Mouse (Mus musculus): ENCODE results near the gene Cntnap1. TPM values are rescaled to one million over a fixed set of nuclear protein-coding genes. Genes with fewer than 3 reads are reported as not detected.

The Cntnap1 gene
- polyA plus RNA-seq, 1 experiment from 2014 or later, result 0.46 TPM

- Histone ChIP-seq H3K4me3 (no peak overlapping the region), H3K27me3 (peaks cover 47% of the 10 kb centered on the region), H3K4me2 (replicated peaks) (no peak overlapping the region), H3K9me3 (no peaks in the 10 kb centered on the region), H3K27ac (no peak overlapping the region), H3K36me3 (no peaks in the 10 kb centered on the region), H3K4me1 (peaks cover 16% of the 10 kb centered on the region), H3K9ac (no peak overlapping the region)
- WGBS, result 42% methylated on average over 10 of the region's 10 CpGs
- no peak for ATAC-seq (ENCODE audit: low FRiP score, low read depth)
Observed at GRCm38 (mm10) chr11:101180846-101181740, 10.8 kb downstream of the Cntnap1 start.

GRCm38 (mm10) chr11:101181961-101182360 is 11.6 kb downstream of the Cntnap1 start:
- Histone ChIP-seq H3K9ac (no peak overlapping the region), H3K4me3 (no peak overlapping the region), H3K36me3 (no peaks in the 10 kb centered on the region), H3K27me3 (peaks cover 39% of the 10 kb centered on the region), H3K4me1 (peaks cover 7% of the 10 kb centered on the region; the same call in 1 of the 2 replicates), H3K9me3 (no peaks in the 10 kb centered on the region), H3K27ac (no peak overlapping the region), H3K4me2 (replicated peaks) (no peak overlapping the region)
- 91% methylated on average over 11 of the region's 11 CpGs for WGBS
- no peak for ATAC-seq (ENCODE audit: low FRiP score, low read depth)

- no peak for ATAC-seq (ENCODE audit: low FRiP score, low read depth)
- 0 out of 2 replicates have a peak, but pooled peaks cover 3% of the 10 kb centered on the region for H3K4me1 ChIP-seq
- 75% methylated on average over 14 of the region's 14 CpGs for WGBS
Observed at GRCm38 (mm10) chr11:101182771-101183517, 12.6 kb downstream of the Cntnap1 start.

GRCm38 (mm10) chr11:101184984-101185383 is 14.7 kb downstream of the Cntnap1 start:
- no peak for ATAC-seq (ENCODE audit: low FRiP score, low read depth)
- no peak overlapping the region for H3K4me3 ChIP-seq
- 78% methylated on average over 12 of the region's 12 CpGs for WGBS
- H3K4me2 ChIP-seq (replicated peaks), result no peak overlapping the region
- H3K9me3 ChIP-seq, result no peaks in the 10 kb centered on the region
- no peaks in the 10 kb centered on the region for H3K36me3 ChIP-seq
- H3K4me1 ChIP-seq, result peaks cover 10% of the 10 kb centered on the region
- no peak overlapping the region for H3K27ac ChIP-seq
- H3K27me3 ChIP-seq, result peaks cover 10% of the 10 kb centered on the region
- H3K9ac ChIP-seq, result no peak overlapping the region

More at GRCm38 (mm10) chr11:101182771-101183517, 12.6 kb downstream of the Cntnap1 start:
- H3K4me2 ChIP-seq (replicated peaks), result no peak overlapping the region
- H3K36me3 ChIP-seq, result no peaks in the 10 kb centered on the region
- no peaks in the 10 kb centered on the region for H3K9me3 ChIP-seq
- H3K9ac ChIP-seq, result peak overlapping the region; percentile 39; the same call in 1 of the 2 replicates
- H3K27me3 ChIP-seq, result peaks cover 29% of the 10 kb centered on the region
- no peak overlapping the region for H3K4me3 ChIP-seq
- no peak overlapping the region for H3K27ac ChIP-seq

- ATAC-seq (ENCODE audit: low FRiP score, low read depth), result no peak
Observed at GRCm38 (mm10) chr11:101185441-101185840, 15.1 kb downstream of the Cntnap1 start.

GRCm38 (mm10) chr11:101186526-101187247 is 16.4 kb downstream of the Cntnap1 start:
- H3K9ac ChIP-seq, result no peak overlapping the region
- peaks cover 5% of the 10 kb centered on the region; the same call in 1 of the 2 replicates for H3K27me3 ChIP-seq
- ATAC-seq (ENCODE audit: low FRiP score, low read depth), result no peak
- no peak overlapping the region for H3K4me2 ChIP-seq (replicated peaks)
- H3K9me3 ChIP-seq, result no peaks in the 10 kb centered on the region
- no peak overlapping the region for H3K27ac ChIP-seq
- 89% methylated on average over 27 of the region's 27 CpGs for WGBS
- H3K4me1 ChIP-seq, result peaks cover 27% of the 10 kb centered on the region
- H3K36me3 ChIP-seq, result no peaks in the 10 kb centered on the region
- no peak overlapping the region for H3K4me3 ChIP-seq

More at GRCm38 (mm10) chr11:101185441-101185840, 15.1 kb downstream of the Cntnap1 start:
- no peak overlapping the region for H3K27ac ChIP-seq
- peaks cover 7% of the 10 kb centered on the region for H3K27me3 ChIP-seq
- H3K4me2 ChIP-seq (replicated peaks), result no peak overlapping the region
- H3K36me3 ChIP-seq, result no peaks in the 10 kb centered on the region
- H3K9me3 ChIP-seq, result no peaks in the 10 kb centered on the region
- 92% methylated on average over 4 of the region's 4 CpGs for WGBS
- peaks cover 15% of the 10 kb centered on the region for H3K4me1 ChIP-seq
- H3K4me3 ChIP-seq, result no peak overlapping the region
- H3K9ac ChIP-seq, result no peak overlapping the region

GRCm38 (mm10) chr11:101187541-101187940 is 17.2 kb downstream of the Cntnap1 start:
- Histone ChIP-seq H3K36me3 (peaks cover 4% of the 10 kb centered on the region), H3K4me3 (no peak overlapping the region), H3K27me3 (no peaks in the 10 kb centered on the region), H3K4me1 (peaks cover 27% of the 10 kb centered on the region), H3K9me3 (no peaks in the 10 kb centered on the region), H3K9ac (no peak overlapping the region), H3K27ac (no peak overlapping the region), H3K4me2 (replicated peaks) (no peak overlapping the region)
- no peak for ATAC-seq (ENCODE audit: low FRiP score, low read depth)
- 86% methylated on average over 5 of the region's 5 CpGs for WGBS

- Histone ChIP-seq H3K4me1 (peaks cover 27% of the 10 kb centered on the region), H3K9me3 (no peaks in the 10 kb centered on the region), H3K27ac (no peak overlapping the region), H3K27me3 (no peaks in the 10 kb centered on the region), H3K4me2 (replicated peaks) (no peak overlapping the region), H3K9ac (no peak overlapping the region), H3K36me3 (peaks cover 12% of the 10 kb centered on the region), H3K4me3 (no peak overlapping the region)
- 82% methylated on average over 11 of the region's 11 CpGs for WGBS
- ATAC-seq (ENCODE audit: low FRiP score, low read depth), result no peak
Observed at GRCm38 (mm10) chr11:101188166-101188805, 18.0 kb downstream of the Cntnap1 start.

GRCm38 (mm10) chr11:101189495-101190180 is 19.3 kb downstream of the Cntnap1 start:
- H3K27me3 ChIP-seq, result no peaks in the 10 kb centered on the region
- H3K4me1 ChIP-seq, result peaks cover 27% of the 10 kb centered on the region
- H3K9me3 ChIP-seq, result no peaks in the 10 kb centered on the region
- peak overlapping the region; percentile 13; the same call in 1 of the 2 replicates for H3K9ac ChIP-seq
- peak overlapping the region; percentile 55; the same call in 1 of the 2 replicates for H3K27ac ChIP-seq
- H3K4me3 ChIP-seq, result no peak overlapping the region
- peaks cover 23% of the 10 kb centered on the region for H3K36me3 ChIP-seq
- peak; percentile 64 for ATAC-seq (ENCODE audit: low FRiP score, low read depth)
- WGBS, result 18% methylated on average over 6 of the region's 6 CpGs
- H3K4me2 ChIP-seq (replicated peaks), result no peak overlapping the region

- Histone ChIP-seq H3K4me1 (peaks cover 27% of the 10 kb centered on the region), H3K4me2 (replicated peaks) (no peak overlapping the region), H3K27ac (peak overlapping the region; percentile 55; the same call in 1 of the 2 replicates), H3K9ac (peak overlapping the region; percentile 13; the same call in 1 of the 2 replicates), H3K9me3 (no peaks in the 10 kb centered on the region), H3K4me3 (no peak overlapping the region), H3K27me3 (no peaks in the 10 kb centered on the region), H3K36me3 (peaks cover 29% of the 10 kb centered on the region)
- peak; percentile 32; the same call in 1 of the 2 replicates for ATAC-seq (ENCODE audit: low FRiP score, low read depth)
- WGBS, result 31% methylated on average over 8 of the region's 8 CpGs
Observed at GRCm38 (mm10) chr11:101190181-101190912, 20.0 kb downstream of the Cntnap1 start.
